Mouse (Mus musculus) natural killer cell, adult 2 months (primary cell): ENCODE data around the gene Zdhhc19.

ENCODE experiments used
- DNase-seq, 2 experiments: peaks; one replicate each; pipeline ENCODE4 v3.0.0; 2022; ENCODE audit warnings: low spot score in 2 of 2

The Zdhhc19 gene

GRCm38 (mm10) chr16:32516006-32516962 lies 20.2 kb downstream of the Zdhhc19 start:
- DNase-seq, result no peak

- DNase-seq, result no peak
These were observed 21.9 kb downstream of the Zdhhc19 start for GRCm38 (mm10) chr16:32517785-32518481.

GRCm38 (mm10) chr16:32519656-32520371 lies 23.7 kb downstream of the Zdhhc19 start:
- no peak for DNase-seq

- peak; percentile 45 to 59 for DNase-seq
These were observed 24.3 kb downstream of the Zdhhc19 start for GRCm38 (mm10) chr16:32520372-32520748.

- no peak for DNase-seq
These were observed 26.6 kb downstream of the Zdhhc19 start for GRCm38 (mm10) chr16:32522578-32523194.

- DNase-seq, result no peak
These were observed 27.6 kb downstream of the Zdhhc19 start for GRCm38 (mm10) chr16:32523462-32524243.

GRCm38 (mm10) chr16:32524244-32524615 lies 28.2 kb downstream of the Zdhhc19 start:
- no peak for DNase-seq

GRCm38 (mm10) chr16:32526906-32527305 lies 30.8 kb downstream of the Zdhhc19 start:
- no peak for DNase-seq

- DNase-seq, result no peak
These were observed 37.1 kb downstream of the Zdhhc19 start for GRCm38 (mm10) chr16:32532878-32533826.

GRCm38 (mm10) chr16:32535157-32535751 lies 39.2 kb downstream of the Zdhhc19 start:
- DNase-seq, result no peak

GRCm38 (mm10) chr16:32537867-32538660 lies 42.0 kb downstream of the Zdhhc19 start:
- DNase-seq, result no peak

GRCm38 (mm10) chr16:32538761-32539255 lies 42.7 kb downstream of the Zdhhc19 start:
- no peak for DNase-seq

GRCm38 (mm10) chr16:32541338-32542179 lies 45.5 kb downstream of the Zdhhc19 start:
- no peak for DNase-seq

- DNase-seq, result no peak
These were observed 47.4 kb downstream of the Zdhhc19 start for GRCm38 (mm10) chr16:32543422-32543821.

GRCm38 (mm10) chr16:32547156-32548068 lies 51.3 kb downstream of the Zdhhc19 start:
- DNase-seq, result peak in 1 of 2 experiments; percentile 12

- no peak for DNase-seq
These were observed 54.0 kb downstream of the Zdhhc19 start for GRCm38 (mm10) chr16:32550084-32550483.
